Mouse (Mus musculus) embryonic facial prominence, embryonic 10.5 days (tissue): ENCODE results near the gene Pakap. TPM values are rescaled to one million over a fixed set of nuclear protein-coding genes. Genes with fewer than 3 reads are reported as not detected.

ENCODE experiments used
- DNase-seq: peaks from one replicate; pipeline ENCODE4 v3.0.0-alpha.2; 2017; ENCODE audit warnings: low spot score
- H3K27ac ChIP-seq: fragments of 300-500 bp; sonication (generic); replicated peaks from 2 replicates; pipeline ENCODE4 v1.5.1; 2016; ENCODE audit warnings: mild to moderate bottlenecking
- H3K27me3 ChIP-seq: fragments of 300-500 bp; sonication (generic); replicated peaks from 2 replicates; pipeline ENCODE4 v1.6.1; 2016; ENCODE audit warnings: low read depth, mild to moderate bottlenecking; ENCODE audit not compliant: poor library complexity, severe bottlenecking
- H3K36me3 ChIP-seq: fragments of 300-500 bp; sonication (generic); replicated peaks from 2 replicates; pipeline ENCODE4 v1.6.1; 2016; ENCODE audit warnings: mild to moderate bottlenecking, moderate library complexity
- H3K4me1 ChIP-seq: fragments of 300-500 bp; sonication (generic); 2 replicates; pipeline ENCODE4 v1.6.1; 2016
- H3K4me3 ChIP-seq: fragments of 300-500 bp; sonication (generic); 2 replicates; pipeline ENCODE4 v1.5.1; 2016; ENCODE audit warnings: mild to moderate bottlenecking, moderate library complexity
- H3K9me3 ChIP-seq: fragments of 300-500 bp; sonication (generic); 2 replicates; pipeline ENCODE4 v1.6.1; 2016; ENCODE audit warnings: mild to moderate bottlenecking
- WGBS: fragments of 180-500 bp; shearing (Covaris S2); methylation state at CpG from one replicate; pipeline ENCODE4 v1.1.7; 2016; 5-methylcytosine and 5-hydroxymethylcytosine counted together
- polyA plus RNA-seq: library from polyadenylated mRNA; unstranded; fragments of >200 nt; fragmentation: Nextera tagmentation; extraction: Ambion mirVana; gene quantifications from 2 replicates; pipeline ENCODE4 v1.2.1, GENCODE M21; 2016

The Pakap gene
- polyA plus RNA-seq, 1 experiment from 2014 or later, result 25.8 TPM

GRCm38 (mm10) chr4:57919494-57920423, 351.8 kb downstream of the Pakap start:
- peaks cover 28% of the 10 kb centered on the region for H3K27me3 ChIP-seq
- peaks cover 36% of the 10 kb centered on the region for H3K4me1 ChIP-seq
- H3K27ac ChIP-seq, result no peak overlapping the region
- peak; percentile 47 for DNase-seq
- no peaks in the 10 kb centered on the region for H3K36me3 ChIP-seq
- WGBS, result 18% methylated on average over 8 of the region's 8 CpGs
- 0 out of 2 replicates have a peak overlapping the region, but pooled peaks have one; percentile 16 for H3K4me3 ChIP-seq
- no peaks in the 10 kb centered on the region for H3K9me3 ChIP-seq

- WGBS, result 66% methylated on average over 1 of the region's 1 CpGs
- Histone ChIP-seq H3K4me3 (no peak overlapping the region), H3K27me3 (peaks cover 21% of the 10 kb centered on the region), H3K27ac (no peak overlapping the region), H3K4me1 (peaks cover 31% of the 10 kb centered on the region), H3K36me3 (no peaks in the 10 kb centered on the region), H3K9me3 (no peaks in the 10 kb centered on the region)
- no peak for DNase-seq
These were observed 352.5 kb downstream of the Pakap start for GRCm38 (mm10) chr4:57920522-57920921.

GRCm38 (mm10) chr4:57922171-57922570, 354.2 kb downstream of the Pakap start:
- DNase-seq, result no peak
- peaks cover 6% of the 10 kb centered on the region; the same call in 1 of the 2 replicates for H3K27me3 ChIP-seq
- H3K27ac ChIP-seq, result no peak overlapping the region
- H3K9me3 ChIP-seq, result no peaks in the 10 kb centered on the region
- H3K4me3 ChIP-seq, result no peak overlapping the region
- no peaks in the 10 kb centered on the region for H3K36me3 ChIP-seq
- 71% methylated on average over 5 of the region's 5 CpGs for WGBS
- H3K4me1 ChIP-seq, result peaks cover 22% of the 10 kb centered on the region

GRCm38 (mm10) chr4:57924556-57925071, 356.6 kb downstream of the Pakap start:
- WGBS, result 80% methylated on average over 6 of the region's 6 CpGs
- DNase-seq, result no peak

GRCm38 (mm10) chr4:57927464-57928205, 359.7 kb downstream of the Pakap start:
- 26% methylated on average over 3 of the region's 3 CpGs for WGBS
- DNase-seq, result no peak
- Histone ChIP-seq H3K4me1 (no peaks in the 10 kb centered on the region), H3K27me3 (no peaks in the 10 kb centered on the region), H3K4me3 (no peak overlapping the region), H3K9me3 (no peaks in the 10 kb centered on the region), H3K36me3 (no peaks in the 10 kb centered on the region), H3K27ac (no peak overlapping the region)

More at GRCm38 (mm10) chr4:57924556-57925071, 356.6 kb downstream of the Pakap start:
- H3K27me3 ChIP-seq, result no peaks in the 10 kb centered on the region
- H3K36me3 ChIP-seq, result no peaks in the 10 kb centered on the region
- no peaks in the 10 kb centered on the region for H3K9me3 ChIP-seq
- H3K4me1 ChIP-seq, result peaks cover 18% of the 10 kb centered on the region
- H3K27ac ChIP-seq, result no peak overlapping the region
- no peak overlapping the region for H3K4me3 ChIP-seq

GRCm38 (mm10) chr4:57930559-57931170, 362.7 kb downstream of the Pakap start:
- H3K9me3 ChIP-seq, result no peaks in the 10 kb centered on the region
- WGBS, result 80% methylated on average over 5 of the region's 5 CpGs
- no peak overlapping the region for H3K27ac ChIP-seq
- no peaks in the 10 kb centered on the region for H3K4me1 ChIP-seq
- H3K36me3 ChIP-seq, result no peaks in the 10 kb centered on the region
- DNase-seq, result no peak
- no peaks in the 10 kb centered on the region for H3K27me3 ChIP-seq
- H3K4me3 ChIP-seq, result no peak overlapping the region

GRCm38 (mm10) chr4:57934181-57934580, 366.2 kb downstream of the Pakap start:
- WGBS, result 75% methylated on average over 5 of the region's 5 CpGs
- no peaks in the 10 kb centered on the region for H3K9me3 ChIP-seq
- H3K27me3 ChIP-seq, result no peaks in the 10 kb centered on the region
- no peak overlapping the region for H3K27ac ChIP-seq
- H3K4me1 ChIP-seq, result no peaks in the 10 kb centered on the region
- H3K36me3 ChIP-seq, result no peaks in the 10 kb centered on the region
- DNase-seq, result no peak
- no peak overlapping the region for H3K4me3 ChIP-seq

- peaks cover 6% of the 10 kb centered on the region for H3K36me3 ChIP-seq
- no peaks in the 10 kb centered on the region for H3K4me1 ChIP-seq
- H3K4me3 ChIP-seq, result no peak overlapping the region
- H3K27me3 ChIP-seq, result no peaks in the 10 kb centered on the region
- DNase-seq, result no peak
- H3K27ac ChIP-seq, result no peak overlapping the region
- WGBS, result 89% methylated on average over 6 of the region's 6 CpGs
- H3K9me3 ChIP-seq, result no peaks in the 10 kb centered on the region
These were observed 369.3 kb downstream of the Pakap start for GRCm38 (mm10) chr4:57937292-57937691.

- WGBS, result 91% methylated on average over 4 of the region's 4 CpGs
- no peaks in the 10 kb centered on the region for H3K4me1 ChIP-seq
- no peak overlapping the region for H3K27ac ChIP-seq
- H3K27me3 ChIP-seq, result no peaks in the 10 kb centered on the region
- no peak for DNase-seq
- no peaks in the 10 kb centered on the region for H3K9me3 ChIP-seq
- H3K4me3 ChIP-seq, result no peak overlapping the region
- H3K36me3 ChIP-seq, result peaks cover 39% of the 10 kb centered on the region
These were observed 372.7 kb downstream of the Pakap start for GRCm38 (mm10) chr4:57940631-57941030.

GRCm38 (mm10) chr4:57942892-57943291, 374.9 kb downstream of the Pakap start:
- Histone ChIP-seq H3K36me3 (peaks cover 62% of the 10 kb centered on the region), H3K27ac (no peak overlapping the region), H3K4me3 (no peak overlapping the region), H3K27me3 (no peaks in the 10 kb centered on the region), H3K4me1 (0 out of 2 replicates have a peak, but pooled peaks cover 2% of the 10 kb centered on the region), H3K9me3 (no peaks in the 10 kb centered on the region)
- WGBS, result 96% methylated on average over 2 of the region's 2 CpGs
- no peak for DNase-seq
